Mouse (Mus musculus): ENCODE data around the gene Cntn2. TPM values are rescaled to one million over a fixed set of nuclear protein-coding genes. Genes with fewer than 3 reads are reported as not detected.

The Cntn2 gene
- polyA plus RNA-seq (2014; fragmentation: Nextera tagmentation; extraction: Ambion mirVana) = 7.6 and 11.0 TPM in 2 replicates

DNA sequence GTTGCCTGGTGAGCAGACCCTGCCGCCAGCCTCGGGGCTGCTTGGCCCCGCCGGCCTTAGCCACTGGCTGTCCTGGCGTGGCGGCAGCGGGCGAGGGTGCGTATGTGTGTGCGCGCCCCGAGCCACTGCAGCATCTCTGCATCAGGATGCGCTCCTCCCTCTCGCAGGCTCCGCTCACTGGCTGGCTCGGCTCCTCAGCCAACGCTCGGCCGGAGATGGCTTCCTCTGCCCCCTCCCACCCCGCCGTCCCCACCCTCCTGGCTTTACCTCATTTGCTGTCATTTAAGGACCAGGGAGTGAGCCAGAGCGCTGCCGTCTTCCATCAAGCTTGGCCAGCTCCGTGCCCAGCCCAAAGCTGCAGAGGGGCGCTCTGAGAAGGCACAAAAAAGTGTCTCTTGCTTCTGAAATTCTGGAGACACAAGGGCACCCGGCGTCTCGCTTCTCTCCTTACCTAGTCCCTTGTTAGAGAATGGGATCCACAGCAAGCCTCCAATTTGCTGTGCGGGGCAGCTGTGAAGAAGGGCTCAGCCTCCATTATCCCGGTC, at the start of gene Cntn2:
Gene Cntn2 (minus strand): TSS at position 495 of the 545 bp plus-strand sequence.
- peak within 1 kb of the TSS; percentile 29 for H3K4me3 ChIP-seq (ENCODE audit: low read depth, low read length)
- ATAC-seq (replicated peaks; ENCODE audit: insufficient number of reproducible peaks, low FRiP score, low TSS enrichment, low read depth) = peak; percentile 20; the same call in 1 of the 2 replicates
- H3K36me3 ChIP-seq (replicated peaks; ENCODE audit: control insufficient read depth, insufficient read depth, low read depth, low read length) = no peaks in the 10 kb centered on the region
- no peaks in the 10 kb centered on the region for H3K9me3 ChIP-seq (replicated peaks; ENCODE audit: control insufficient read depth, low read length)
- H3K4me2 ChIP-seq (ENCODE audit: low read depth, low read length) = peak within 1 kb of the TSS; percentile 56
- DNase-seq (ENCODE audit: low spot score) = peak; percentile 64
- H3K9ac ChIP-seq (replicated peaks; ENCODE audit: low read length) = peak within 1 kb of the TSS; percentile 32; the same call in 1 of the 2 replicates
- H3K4me1 ChIP-seq (ENCODE audit: control insufficient read depth, insufficient read depth, low read length) = peaks cover 4% of the 10 kb centered on the region; the same call in 1 of the 2 replicates
- peaks cover 22% of the 10 kb centered on the region for H3K27me3 ChIP-seq (ENCODE audit: control insufficient read depth, insufficient read depth, low read length)
- no peak within 1 kb of the TSS for H3K27ac ChIP-seq (replicated peaks; ENCODE audit: low read depth, low read length)
- WGBS = under 1% methylated on average over 30 of the region's 30 CpGs

GRCm38 (mm10) chr1:132592145-132592544, 49.1 kb upstream of the Cntn2 start:
- no peak for ATAC-seq (replicated peaks; ENCODE audit: insufficient number of reproducible peaks, low FRiP score, low TSS enrichment, low read depth)
- Histone ChIP-seq H3K9me3 (replicated peaks; ENCODE audit: control insufficient read depth, low read length) (no peaks in the 10 kb centered on the region), H3K4me2 (ENCODE audit: low read depth, low read length) (no peak overlapping the region)

DNA sequence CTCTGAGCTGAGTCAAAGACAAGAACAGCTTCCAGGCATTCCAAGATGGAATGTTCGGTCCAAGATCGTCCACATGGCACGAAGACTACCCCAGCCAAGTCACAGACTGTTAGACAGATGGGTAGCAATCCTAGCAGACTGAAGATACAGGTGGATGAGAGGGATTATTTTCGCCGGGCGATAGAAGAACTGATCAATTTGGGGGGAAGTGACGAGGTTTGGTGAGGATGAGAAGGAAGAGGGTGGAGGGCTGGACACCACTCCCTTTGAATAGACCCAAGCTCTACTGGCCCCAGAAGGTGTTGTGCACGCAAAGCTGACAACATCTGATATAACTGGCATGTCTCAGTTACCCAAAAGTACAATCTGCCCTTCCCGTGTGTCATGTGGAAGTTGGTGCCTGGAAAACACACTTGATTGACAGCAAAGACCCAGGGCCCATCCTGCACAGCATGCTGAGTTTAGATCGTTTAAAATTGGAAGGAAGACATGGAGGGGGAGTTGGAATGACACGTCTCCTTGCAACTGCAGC, 48.4 kb upstream of the Cntn2 start:
- Histone ChIP-seq H3K36me3 (replicated peaks; ENCODE audit: control insufficient read depth, insufficient read depth, low read depth, low read length) (no peaks in the 10 kb centered on the region), H3K4me1 (ENCODE audit: control insufficient read depth, insufficient read depth, low read length) (no peaks in the 10 kb centered on the region), H3K4me2 (ENCODE audit: low read depth, low read length) (no peak overlapping the region), H3K27me3 (ENCODE audit: control insufficient read depth, insufficient read depth, low read length) (no peaks in the 10 kb centered on the region), H3K9ac (replicated peaks; ENCODE audit: low read length) (no peak overlapping the region), H3K9me3 (replicated peaks; ENCODE audit: control insufficient read depth, low read length) (no peaks in the 10 kb centered on the region), H3K4me3 (ENCODE audit: low read depth, low read length) (no peak overlapping the region), H3K27ac (replicated peaks; ENCODE audit: low read depth, low read length) (no peak overlapping the region)
- DNase-seq (ENCODE audit: low spot score) (no peak), ATAC-seq (replicated peaks; ENCODE audit: insufficient number of reproducible peaks, low FRiP score, low TSS enrichment, low read depth) (no peak)
- WGBS = 82% methylated on average over 11 of the region's 11 CpGs

More at GRCm38 (mm10) chr1:132592145-132592544, 49.1 kb upstream of the Cntn2 start:
- no peak for DNase-seq (ENCODE audit: low spot score)
- WGBS = 86% methylated on average over 5 of the region's 5 CpGs
- no peak overlapping the region for H3K27ac ChIP-seq (replicated peaks; ENCODE audit: low read depth, low read length)
- H3K27me3 ChIP-seq (ENCODE audit: control insufficient read depth, insufficient read depth, low read length) = no peaks in the 10 kb centered on the region
- no peak overlapping the region for H3K4me3 ChIP-seq (ENCODE audit: low read depth, low read length)
- no peaks in the 10 kb centered on the region for H3K36me3 ChIP-seq (replicated peaks; ENCODE audit: control insufficient read depth, insufficient read depth, low read depth, low read length)
- H3K4me1 ChIP-seq (ENCODE audit: control insufficient read depth, insufficient read depth, low read length) = no peaks in the 10 kb centered on the region
- no peak overlapping the region for H3K9ac ChIP-seq (replicated peaks; ENCODE audit: low read length)

DNA sequence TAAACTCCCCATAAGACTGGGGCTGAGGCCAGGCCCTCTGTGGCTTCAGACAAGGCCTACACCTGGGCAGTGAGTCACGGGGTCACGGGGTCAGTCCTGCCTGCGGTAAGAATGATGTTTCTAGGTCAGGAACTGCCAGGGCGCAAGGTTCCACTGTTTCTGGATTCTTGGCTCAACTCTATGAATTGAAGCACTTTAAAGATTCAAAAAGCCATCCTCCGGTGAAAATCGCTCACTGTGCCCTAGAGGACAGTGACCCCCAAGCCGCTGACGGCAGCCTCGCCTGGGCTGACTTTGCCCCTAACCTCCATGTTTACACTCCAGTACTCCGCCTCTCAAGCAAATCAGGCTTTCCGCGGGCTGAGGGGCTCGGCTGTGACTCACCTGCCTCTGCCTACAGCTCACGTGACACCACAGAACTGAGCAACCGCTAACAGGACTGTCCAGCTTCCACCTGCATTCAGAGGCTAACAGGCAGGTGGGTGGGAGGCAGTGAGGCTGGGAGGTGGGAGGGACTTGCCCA, 43.7 kb upstream of the Cntn2 start:
- Histone ChIP-seq H3K27ac (replicated peaks; ENCODE audit: low read depth, low read length) (no peak overlapping the region), H3K4me1 (ENCODE audit: control insufficient read depth, insufficient read depth, low read length) (no peaks in the 10 kb centered on the region), H3K9me3 (replicated peaks; ENCODE audit: control insufficient read depth, low read length) (no peaks in the 10 kb centered on the region), H3K4me2 (ENCODE audit: low read depth, low read length) (no peak overlapping the region), H3K9ac (replicated peaks; ENCODE audit: low read length) (no peak overlapping the region), H3K27me3 (ENCODE audit: control insufficient read depth, insufficient read depth, low read length) (no peaks in the 10 kb centered on the region), H3K36me3 (replicated peaks; ENCODE audit: control insufficient read depth, insufficient read depth, low read depth, low read length) (no peaks in the 10 kb centered on the region), H3K4me3 (ENCODE audit: low read depth, low read length) (no peak overlapping the region)
- DNase-seq (ENCODE audit: low spot score) (no peak), ATAC-seq (replicated peaks; ENCODE audit: insufficient number of reproducible peaks, low FRiP score, low TSS enrichment, low read depth) (no peak)
- 40% methylated on average over 15 of the region's 15 CpGs for WGBS

DNA sequence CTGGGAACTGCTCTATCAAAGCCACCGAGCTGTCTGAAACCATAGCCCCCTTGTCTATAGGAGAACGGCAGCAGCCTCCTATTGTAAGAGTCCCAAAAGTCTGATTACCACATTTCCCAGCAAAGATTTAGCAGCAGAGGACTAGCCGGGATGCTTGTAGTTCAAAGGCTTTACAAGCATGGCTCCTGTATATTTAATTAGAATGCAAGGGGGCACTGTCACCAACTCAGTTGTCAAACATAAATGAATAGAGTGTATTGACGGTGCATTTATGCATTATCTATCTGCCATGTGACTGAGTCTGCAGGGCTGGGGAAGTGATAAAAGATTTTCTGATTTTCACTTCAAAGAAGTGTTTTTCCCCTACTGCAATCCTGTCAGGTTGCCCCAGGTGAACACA, 42.3 kb upstream of the Cntn2 start:
- WGBS = 65% methylated on average over 4 of the region's 4 CpGs
- no peaks in the 10 kb centered on the region for H3K36me3 ChIP-seq (replicated peaks; ENCODE audit: control insufficient read depth, insufficient read depth, low read depth, low read length)
- no peaks in the 10 kb centered on the region for H3K4me1 ChIP-seq (ENCODE audit: control insufficient read depth, insufficient read depth, low read length)
- no peak overlapping the region for H3K4me2 ChIP-seq (ENCODE audit: low read depth, low read length)
- no peak overlapping the region for H3K9ac ChIP-seq (replicated peaks; ENCODE audit: low read length)
- H3K9me3 ChIP-seq (replicated peaks; ENCODE audit: control insufficient read depth, low read length) = no peaks in the 10 kb centered on the region
- H3K4me3 ChIP-seq (ENCODE audit: low read depth, low read length) = no peak overlapping the region
- H3K27ac ChIP-seq (replicated peaks; ENCODE audit: low read depth, low read length) = no peak overlapping the region
- DNase-seq (ENCODE audit: low spot score) (no peak), ATAC-seq (replicated peaks; ENCODE audit: insufficient number of reproducible peaks, low FRiP score, low TSS enrichment, low read depth) (no peak)
- H3K27me3 ChIP-seq (ENCODE audit: control insufficient read depth, insufficient read depth, low read length) = no peaks in the 10 kb centered on the region

GRCm38 (mm10) chr1:132582998-132583604, 40.0 kb upstream of the Cntn2 start:
- DNase-seq (ENCODE audit: low spot score) (no peak), ATAC-seq (replicated peaks; ENCODE audit: insufficient number of reproducible peaks, low FRiP score, low TSS enrichment, low read depth) (no peak)
- H3K4me1 ChIP-seq (ENCODE audit: control insufficient read depth, insufficient read depth, low read length) = no peaks in the 10 kb centered on the region
- no peaks in the 10 kb centered on the region for H3K9me3 ChIP-seq (replicated peaks; ENCODE audit: control insufficient read depth, low read length)
- H3K9ac ChIP-seq (replicated peaks; ENCODE audit: low read length) = no peak overlapping the region
- no peaks in the 10 kb centered on the region for H3K36me3 ChIP-seq (replicated peaks; ENCODE audit: control insufficient read depth, insufficient read depth, low read depth, low read length)
- H3K4me3 ChIP-seq (ENCODE audit: low read depth, low read length) = no peak overlapping the region
- WGBS = 88% methylated on average over 18 of the region's 18 CpGs
- H3K27ac ChIP-seq (replicated peaks; ENCODE audit: low read depth, low read length) = no peak overlapping the region
- H3K27me3 ChIP-seq (ENCODE audit: control insufficient read depth, insufficient read depth, low read length) = no peaks in the 10 kb centered on the region
- no peak overlapping the region for H3K4me2 ChIP-seq (ENCODE audit: low read depth, low read length)

DNA sequence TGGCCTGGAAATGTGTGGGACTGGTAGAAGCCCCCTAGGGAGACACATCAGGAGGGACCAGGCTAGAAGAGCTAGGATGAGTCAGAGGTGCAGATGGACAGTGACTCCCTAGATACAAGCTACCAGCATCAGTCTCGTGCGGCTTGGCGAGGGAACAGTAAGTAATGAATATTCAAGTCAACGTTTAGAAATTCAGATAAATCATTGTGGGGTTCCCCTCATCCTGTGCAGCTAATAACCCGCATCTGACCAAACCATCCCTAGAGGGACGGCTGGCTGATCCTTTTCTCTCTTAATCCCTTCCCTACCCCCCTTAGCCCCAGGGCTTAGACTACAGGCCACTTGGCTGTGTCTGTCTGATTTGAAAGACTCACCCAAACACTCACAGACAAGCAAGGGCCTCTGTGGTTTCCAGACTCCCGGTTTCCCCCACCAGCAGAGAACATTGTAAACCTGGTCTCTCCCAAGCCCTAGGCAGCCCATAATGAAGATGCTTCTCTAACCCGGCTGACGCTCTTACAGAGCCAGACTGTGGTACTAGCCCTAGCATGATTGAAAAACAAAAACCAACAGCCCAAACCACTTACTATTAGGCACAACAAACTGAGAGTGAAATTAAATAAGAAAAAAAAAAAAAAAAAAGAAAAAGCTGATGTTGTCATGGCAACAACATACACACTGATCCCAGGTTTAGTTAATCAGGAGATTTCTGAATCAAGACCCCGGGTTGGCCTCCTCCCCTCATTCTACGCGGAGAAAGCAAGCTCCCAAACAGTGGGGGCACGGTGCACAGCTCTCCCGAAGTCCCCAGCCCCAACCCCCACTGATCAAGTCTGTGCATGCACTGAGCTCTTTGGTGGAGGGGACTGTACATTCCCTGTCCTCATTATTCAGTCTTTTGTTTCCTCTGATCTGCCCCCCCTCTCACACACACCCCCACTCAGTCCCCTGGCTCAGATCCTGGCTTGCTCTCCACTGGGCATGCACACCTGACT, 39.1 kb upstream of the Cntn2 start:
- H3K27me3 ChIP-seq (ENCODE audit: control insufficient read depth, insufficient read depth, low read length) = no peaks in the 10 kb centered on the region
- no peak overlapping the region for H3K9ac ChIP-seq (replicated peaks; ENCODE audit: low read length)
- no peak overlapping the region for H3K4me3 ChIP-seq (ENCODE audit: low read depth, low read length)
- H3K4me1 ChIP-seq (ENCODE audit: control insufficient read depth, insufficient read depth, low read length) = no peaks in the 10 kb centered on the region
- no peak overlapping the region for H3K4me2 ChIP-seq (ENCODE audit: low read depth, low read length)
- no peak overlapping the region for H3K27ac ChIP-seq (replicated peaks; ENCODE audit: low read depth, low read length)
- 51% methylated on average over 14 of the region's 14 CpGs for WGBS
- H3K9me3 ChIP-seq (replicated peaks; ENCODE audit: control insufficient read depth, low read length) = no peaks in the 10 kb centered on the region
- H3K36me3 ChIP-seq (replicated peaks; ENCODE audit: control insufficient read depth, insufficient read depth, low read depth, low read length) = no peaks in the 10 kb centered on the region
- peak; percentile 63 for ATAC-seq (replicated peaks; ENCODE audit: insufficient number of reproducible peaks, low FRiP score, low TSS enrichment, low read depth)
- peak; percentile 48 for DNase-seq (ENCODE audit: low spot score)

Measured in embryonic facial prominence, embryonic 11.5 days (tissue).